Mouse (Mus musculus) thymus, adult 18-20 months (tissue): ENCODE measurements around the gene Hs6st3.

ENCODE experiments used
- DNase-seq, 2 experiments: peaks; one replicate each; pipeline ENCODE4 v3.0.0; 2022; ENCODE audit warnings: mixed read lengths in 2 of 2

Gene Hs6st3

DNA sequence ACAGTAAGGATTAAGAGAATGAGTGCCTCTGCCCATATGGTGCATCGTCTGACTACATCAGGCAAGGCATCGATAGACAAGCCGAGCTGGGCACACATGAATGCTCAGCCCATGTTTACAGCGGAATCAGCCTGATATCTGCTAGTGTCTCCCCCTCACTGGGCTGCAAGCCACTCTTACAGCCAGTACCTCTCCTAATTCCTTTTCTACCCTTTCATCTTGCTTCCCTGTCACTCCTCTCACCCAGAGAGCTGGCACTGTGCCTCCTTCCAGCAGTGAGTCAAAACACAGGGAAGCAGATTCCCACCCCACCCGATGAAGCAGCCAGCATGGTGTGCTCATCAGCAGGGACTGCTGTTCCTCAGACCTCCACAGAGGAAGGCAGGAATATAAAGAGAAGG lies 527.6 kb downstream of the Hs6st3 start:
- no peak for DNase-seq

- no peak for DNase-seq
Observed at GRCm38 (mm10) chr14:119667421-119667820, 529.3 kb downstream of the Hs6st3 start.

GRCm38 (mm10) chr14:119670836-119671587 lies 532.9 kb downstream of the Hs6st3 start:
- DNase-seq, result no peak

DNA sequence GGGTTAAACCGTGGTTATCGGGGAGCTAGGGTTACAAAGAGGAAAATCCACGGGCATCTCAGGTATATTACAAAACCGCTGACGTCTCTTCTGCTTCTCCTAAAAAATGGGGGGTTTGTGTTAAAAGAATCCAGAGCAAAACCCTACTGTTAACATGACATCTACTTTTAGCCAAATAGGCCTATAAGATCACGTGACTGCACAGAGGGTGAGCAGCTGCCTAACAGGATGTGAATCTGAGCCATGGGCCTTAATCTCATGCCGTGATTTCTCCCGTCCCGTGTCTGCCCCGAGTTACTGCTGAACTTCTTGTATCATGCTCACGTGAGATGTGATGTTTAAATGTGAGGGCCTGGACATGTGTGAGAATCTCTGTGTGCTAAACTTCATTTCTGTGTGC lies 540.4 kb downstream of the Hs6st3 start:
- no peak for DNase-seq

GRCm38 (mm10) chr14:119680052-119680451 lies 541.9 kb downstream of the Hs6st3 start:
- DNase-seq, result no peak

DNA sequence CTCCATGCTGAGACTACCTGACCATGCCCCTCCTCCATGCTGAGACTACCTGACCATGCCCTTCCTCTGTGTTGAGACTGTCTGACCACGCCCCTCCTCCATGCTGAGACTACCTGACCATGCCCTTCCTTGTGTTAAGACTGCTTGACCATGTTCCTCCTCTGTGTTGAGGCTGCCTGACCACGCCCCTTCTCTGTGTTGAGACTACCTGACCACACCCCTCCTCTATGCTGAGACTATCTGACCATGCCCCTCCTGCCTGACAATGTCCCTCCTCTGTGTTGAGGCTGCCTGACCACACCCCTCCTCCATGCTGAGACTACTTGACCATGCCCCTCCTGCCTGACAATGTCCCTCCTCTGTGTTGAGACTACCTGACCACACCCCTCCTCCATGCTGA lies 549.7 kb downstream of the Hs6st3 start:
- no peak for DNase-seq

DNA sequence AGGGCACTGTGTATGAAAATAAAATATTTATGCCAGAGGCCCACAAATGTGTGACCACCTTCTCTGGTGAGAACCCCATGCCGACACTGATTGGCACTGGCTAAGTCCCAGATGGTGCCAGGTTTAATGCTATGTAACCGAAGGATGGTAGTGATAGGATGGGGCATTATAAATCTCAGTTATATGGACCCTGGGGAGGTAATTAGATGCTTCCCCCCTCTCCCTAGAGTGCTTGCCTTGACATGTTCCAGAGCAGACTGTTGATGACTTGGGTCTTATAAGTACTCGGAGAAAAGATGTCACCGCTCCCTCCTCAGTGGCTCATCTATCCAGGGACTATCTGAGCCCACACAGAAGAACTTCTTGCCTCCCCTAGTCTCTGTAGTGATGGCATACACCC lies 561.8 kb downstream of the Hs6st3 start:
- no peak for DNase-seq

- DNase-seq, result no peak
Observed at GRCm38 (mm10) chr14:119714712-119715111, 576.6 kb downstream of the Hs6st3 start.

- DNase-seq, result no peak
Observed at GRCm38 (mm10) chr14:119717323-119717722, 579.2 kb downstream of the Hs6st3 start.

DNA sequence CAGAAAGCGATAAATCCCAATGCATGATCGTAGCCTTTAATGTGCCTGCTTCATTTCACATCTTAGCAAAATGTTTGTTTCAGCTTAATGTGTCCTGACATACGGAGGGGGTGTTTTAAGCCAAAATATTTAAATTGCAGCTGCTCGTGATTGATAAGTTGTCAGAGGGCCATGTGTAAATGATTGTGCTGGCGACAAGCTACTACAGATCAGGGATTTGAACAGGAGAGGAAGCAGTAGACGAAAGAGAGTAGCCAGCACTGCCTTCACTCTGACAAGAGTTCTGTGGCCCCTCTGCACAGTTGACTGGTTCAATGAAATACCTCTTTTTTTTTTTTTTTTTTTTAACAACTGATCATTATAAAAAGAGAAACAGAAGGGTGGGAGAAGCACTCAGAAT lies 587.0 kb downstream of the Hs6st3 start:
- no peak for DNase-seq

GRCm38 (mm10) chr14:119731436-119732080 lies 593.4 kb downstream of the Hs6st3 start:
- DNase-seq, result no peak

DNA sequence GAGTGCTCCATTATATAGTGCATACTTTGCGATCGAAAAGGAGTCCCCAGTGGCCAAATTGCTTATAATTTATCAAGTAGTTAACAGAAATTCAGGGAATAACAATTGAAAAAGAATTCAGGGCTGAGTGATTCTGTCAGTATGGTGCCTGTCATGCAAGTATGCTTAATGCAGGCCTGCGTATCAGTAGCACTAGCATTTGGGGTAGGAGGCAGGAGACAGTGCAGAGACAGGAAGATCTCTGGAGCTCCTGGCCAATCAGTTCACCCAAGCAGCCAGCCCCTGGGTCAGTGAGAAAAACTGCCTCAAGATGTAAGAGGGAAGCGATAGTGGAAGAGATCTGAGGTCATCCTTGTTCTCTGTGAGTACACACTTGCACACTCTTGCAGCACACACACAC lies 594.1 kb downstream of the Hs6st3 start:
- DNase-seq, result no peak

- no peak for DNase-seq
Observed at GRCm38 (mm10) chr14:119737408-119737961, 599.3 kb downstream of the Hs6st3 start.

- DNase-seq, result no peak
Observed at GRCm38 (mm10) chr14:119741791-119742190, 603.6 kb downstream of the Hs6st3 start.

DNA sequence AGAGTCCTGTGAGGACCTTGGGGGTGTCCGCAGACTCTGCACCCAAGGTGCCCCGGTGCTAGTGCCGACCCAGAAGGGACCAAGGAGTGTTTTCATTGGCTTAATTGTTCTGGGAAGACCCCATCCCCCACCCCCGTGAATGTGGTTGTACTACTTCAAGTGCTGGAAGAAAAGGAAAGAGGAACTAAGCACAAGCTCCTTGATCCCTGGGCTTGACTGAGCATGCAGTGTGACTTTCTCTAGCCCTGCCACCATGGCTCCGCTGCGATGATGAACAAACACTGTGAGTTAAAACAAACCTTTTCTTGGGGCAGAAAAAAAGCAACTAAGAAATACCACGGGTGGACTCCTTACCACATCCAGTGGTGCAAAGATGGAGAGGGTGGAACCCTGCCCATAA lies 623.2 kb downstream of the Hs6st3 start:
- DNase-seq, result no peak

DNA sequence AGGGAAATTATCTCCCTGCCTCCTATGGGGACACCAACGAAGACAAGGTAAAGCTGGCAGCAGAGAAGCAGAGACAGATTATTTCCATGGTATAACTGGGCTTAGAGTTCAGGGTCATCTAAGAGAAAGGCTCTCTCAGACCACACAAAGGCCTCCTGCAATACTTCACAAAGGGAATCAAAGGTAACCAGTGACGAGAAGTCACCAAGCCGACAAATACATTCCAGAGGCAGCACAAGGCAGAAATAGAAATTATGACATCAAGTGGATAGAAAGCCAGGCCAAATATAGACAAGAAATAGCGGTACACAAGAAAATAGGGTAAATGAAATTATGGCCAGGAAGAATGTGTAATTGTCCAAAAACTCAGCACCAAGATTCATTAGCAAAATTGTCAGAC lies 633.9 kb downstream of the Hs6st3 start:
- DNase-seq, result no peak

DNA sequence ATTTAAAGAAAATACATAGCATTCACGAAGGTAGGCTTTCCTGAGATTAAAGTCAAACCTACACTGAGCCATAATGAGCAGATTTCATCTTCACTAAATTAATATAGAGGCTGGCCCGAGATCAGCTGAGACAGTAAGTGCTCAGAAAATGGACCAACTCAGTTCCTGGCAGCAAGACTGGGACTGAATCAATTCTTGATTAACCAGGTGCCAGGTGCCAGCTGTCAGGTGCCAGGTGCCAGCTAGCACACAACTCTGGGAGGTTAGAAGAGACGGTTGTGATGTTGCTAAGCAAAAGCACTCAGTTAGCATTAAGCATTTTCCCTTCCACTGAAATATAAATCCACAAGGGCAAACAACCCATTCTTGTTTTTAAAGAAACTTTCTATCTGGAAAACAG lies 638.1 kb downstream of the Hs6st3 start:
- no peak for DNase-seq

DNA sequence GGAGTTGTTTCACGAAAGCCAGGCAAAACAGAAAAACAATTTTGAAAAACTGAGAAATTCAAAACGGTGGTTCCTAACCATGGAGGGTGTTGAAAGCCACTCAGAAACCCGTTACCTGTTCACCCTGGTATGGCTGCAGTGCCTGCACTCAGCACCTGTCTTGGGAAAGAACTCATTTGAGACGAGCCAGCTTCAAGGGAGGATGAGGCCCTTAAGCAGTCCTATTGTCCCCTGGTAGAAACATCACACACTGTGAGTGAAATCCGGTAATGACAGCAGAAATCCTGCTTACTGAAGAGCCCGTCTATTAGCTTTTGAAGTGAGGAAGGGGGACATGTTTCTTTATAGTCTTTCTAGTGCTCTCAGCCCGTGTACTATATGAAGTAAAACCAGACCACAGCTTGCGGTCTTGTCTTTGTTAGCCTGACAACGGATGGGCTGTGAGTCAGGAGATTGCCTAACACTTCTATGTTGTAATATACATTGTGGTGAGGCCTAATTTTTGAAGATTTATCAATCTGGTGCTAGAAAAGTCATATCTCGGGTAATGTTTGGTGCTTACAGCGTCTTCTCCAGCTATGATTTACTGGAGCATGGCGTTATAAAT lies 641.9 kb downstream of the Hs6st3 start:
- no peak for DNase-seq

DNA sequence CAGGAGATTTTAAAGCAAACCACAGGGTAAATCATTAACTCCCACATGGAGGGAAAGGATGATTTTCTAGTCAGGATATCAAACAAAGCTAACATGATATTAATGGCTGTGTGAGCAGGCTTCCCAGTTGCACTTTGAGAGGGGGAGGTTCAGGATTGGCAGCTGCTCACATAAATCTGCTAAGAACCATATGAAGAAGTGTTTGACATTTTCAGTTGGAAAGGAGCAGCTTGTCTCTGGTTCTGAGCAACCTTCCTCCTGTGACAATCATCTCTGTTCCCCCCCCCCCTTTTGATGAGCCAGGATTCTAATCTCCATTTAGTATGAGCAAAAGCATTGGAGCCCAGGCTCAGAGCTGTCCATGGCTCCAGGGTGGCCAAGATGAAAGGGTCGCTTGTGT lies 643.0 kb downstream of the Hs6st3 start:
- DNase-seq, result no peak

DNA sequence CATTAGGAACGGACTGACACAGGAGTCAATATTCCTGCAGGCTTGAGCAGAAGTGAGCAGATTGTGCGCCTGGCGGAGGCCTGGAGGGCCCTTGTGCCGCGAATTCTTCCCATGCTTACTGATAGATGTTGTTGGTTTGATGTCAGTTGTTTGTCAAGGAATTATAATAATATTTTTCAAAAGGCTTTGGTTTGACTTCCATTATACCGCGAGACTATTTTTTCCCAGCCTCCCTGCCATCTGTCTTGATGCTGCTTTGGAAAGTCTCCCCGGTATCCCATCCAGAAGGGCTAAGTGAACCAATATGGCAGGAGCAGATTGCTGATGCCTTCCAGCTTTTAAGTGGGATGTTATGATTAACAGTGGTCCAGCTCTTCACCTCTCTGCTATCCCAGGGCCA lies 651.3 kb downstream of the Hs6st3 start:
- no peak for DNase-seq

DNA sequence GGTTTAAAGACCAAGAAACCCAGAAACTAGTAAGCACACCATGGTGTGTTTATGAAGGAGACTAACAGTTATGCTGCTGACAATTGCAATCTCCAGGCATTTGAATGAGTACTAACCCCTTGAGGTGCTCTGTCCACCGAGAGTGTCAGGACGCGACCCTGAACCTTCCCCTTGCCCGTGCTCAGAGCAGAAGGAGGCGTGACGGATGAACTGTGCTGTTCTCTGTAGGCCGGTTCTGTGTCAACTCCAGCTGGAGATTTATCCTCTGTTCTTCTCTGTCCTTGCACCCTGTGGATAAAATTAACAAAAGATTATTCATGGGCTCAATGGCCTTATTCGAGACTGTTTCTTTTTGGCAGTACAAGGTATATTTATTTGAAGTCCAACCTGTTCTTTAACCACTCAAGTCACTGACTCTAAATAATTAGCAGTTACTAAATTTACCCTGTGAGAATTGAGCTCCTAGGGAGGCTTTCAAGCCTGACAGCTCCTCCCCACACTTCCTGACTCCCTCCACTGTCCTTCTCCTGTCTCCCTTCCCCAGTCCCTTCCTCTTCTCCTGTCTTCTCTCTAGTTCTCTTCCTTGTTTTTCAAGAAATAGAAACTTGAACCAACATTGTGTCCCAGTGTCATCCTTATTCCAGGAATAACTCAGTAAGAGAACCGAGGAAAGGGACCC lies 659.2 kb downstream of the Hs6st3 start:
- no peak for DNase-seq

DNA sequence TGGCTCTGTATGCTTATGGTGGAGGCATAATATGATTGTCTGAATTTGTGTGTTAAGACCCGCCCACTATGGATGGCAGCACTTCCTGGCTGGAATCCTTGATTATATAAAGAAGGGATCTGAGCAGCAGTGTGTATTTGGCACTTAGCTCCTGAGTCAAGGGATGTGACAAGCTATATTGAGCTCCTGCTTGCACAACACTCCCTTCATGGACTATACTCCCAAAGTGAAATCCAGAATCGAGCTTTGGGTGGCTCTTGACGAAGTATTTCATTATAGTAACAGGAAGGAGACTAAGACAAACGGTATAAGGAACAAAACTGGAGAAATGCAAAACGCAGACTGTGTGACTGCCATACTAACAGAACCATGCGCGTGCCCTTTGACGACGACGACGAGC lies 660.4 kb downstream of the Hs6st3 start:
- no peak for DNase-seq

DNA sequence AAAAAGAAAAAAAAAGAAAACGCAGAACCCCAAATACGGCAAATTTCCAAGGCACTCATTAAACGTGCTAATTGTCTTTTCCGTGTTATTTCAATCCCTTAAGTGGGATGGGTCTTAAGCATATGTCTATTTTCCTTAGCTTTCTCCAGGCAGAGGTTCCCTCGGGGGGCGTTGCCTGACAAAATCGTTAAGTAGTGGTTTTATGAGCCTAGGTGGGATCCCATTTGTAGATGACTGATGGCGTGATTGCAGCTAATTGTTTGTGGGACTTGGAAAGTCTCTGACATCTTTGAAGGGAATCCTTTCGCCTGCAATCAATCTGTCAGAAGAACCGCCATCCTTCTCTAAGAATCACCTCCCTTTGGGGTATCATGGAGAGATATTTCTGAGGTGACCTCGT lies 662.7 kb downstream of the Hs6st3 start:
- no peak for DNase-seq
